In genomic region chr2:170365271-170365670, GRCm38 (mm10) we compare ENCODE assay signal across 12 mouse cellular contexts.
DNase-seq lines count a peak whose midpoint lies in the region; ATAC-seq and TF ChIP-seq lines count a peak whose summit lies in the region.
"Had no signal": no experiment of that assay in that cellular context is flagged by ENCODE, and none has a peak within 500 bp of the region (broad histone marks: within the 10 kb centered on the region; RNA-seq: fewer than 3 reads in every experiment).

No protein-coding gene starts in this region.

- no peaks in the 10 kb centered on the region for H3K36me3 ChIP-seq in heart, embryonic 16.5 days (ENCODE audit: control insufficient read depth, insufficient read depth)
- no peaks in the 10 kb centered on the region for H3K36me3 ChIP-seq in heart, embryonic 11.5 days (ENCODE audit: control insufficient read depth, insufficient read depth, low read length)
- no peaks in the 10 kb centered on the region for H3K36me3 ChIP-seq in liver, adult 2 months (ENCODE audit: control insufficient read depth, insufficient read depth, low read length)
- no peaks in the 10 kb centered on the region for H3K36me3 ChIP-seq in liver, embryonic 12.5 days
- no peaks in the 10 kb centered on the region for H3K36me3 ChIP-seq in embryonic facial prominence, embryonic 13.5 days
- H3K36me3 ChIP-seq: forebrain, embryonic 15.5 days; liver, embryonic 15.5 days had no signal

- peak overlapping the region; percentile 74 for H3K27ac ChIP-seq in heart, embryonic 16.5 days (ENCODE audit: low read length)
- no peak overlapping the region for H3K27ac ChIP-seq in heart, embryonic 11.5 days (ENCODE audit: low read depth, low read length)
- H3K27ac ChIP-seq in liver, adult 2 months (replicated peaks; ENCODE audit: insufficient read depth, low read depth, low read length) = no peak overlapping the region
- no peak overlapping the region for H3K27ac ChIP-seq in liver, embryonic 12.5 days
- H3K27ac ChIP-seq in embryonic facial prominence, embryonic 13.5 days = peak overlapping the region; percentile 73; the same call in 1 of the 2 replicates
- H3K27ac ChIP-seq: forebrain, embryonic 15.5 days; liver, embryonic 15.5 days had no signal

- H3K4me3 ChIP-seq in heart, embryonic 16.5 days (ENCODE audit: low read length) = no peak overlapping the region
- no peak overlapping the region for H3K4me3 ChIP-seq in heart, embryonic 11.5 days (ENCODE audit: low read depth, low read length)
- H3K4me3 ChIP-seq in liver, adult 2 months (ENCODE audit: insufficient read depth, low read depth, low read length) = no peak overlapping the region
- no peak overlapping the region for H3K4me3 ChIP-seq in liver, embryonic 12.5 days
- no peak overlapping the region for H3K4me3 ChIP-seq in embryonic facial prominence, embryonic 13.5 days
- H3K4me3 ChIP-seq: forebrain, embryonic 15.5 days; liver, embryonic 15.5 days had no signal

- 14% methylated on average over 3 of the region's 3 CpGs for WGBS in heart, embryonic 16.5 days
- WGBS in heart, embryonic 11.5 days (ENCODE audit: insufficient replicate concordance) = 22% methylated on average over 3 of the region's 3 CpGs
- 80% methylated on average over 3 of the region's 3 CpGs for WGBS in liver, adult 2 months
- WGBS in liver, embryonic 12.5 days (ENCODE audit: insufficient replicate concordance) = 51% methylated on average over 3 of the region's 3 CpGs
- 59% methylated on average over 3 of the region's 3 CpGs for WGBS in embryonic facial prominence, embryonic 13.5 days

- TF ChIP-seq POLR2A in liver, adult 2 months (IDR thresholded peaks at IDR 0.05; ENCODE audit: extremely low read depth, insufficient read depth, low read length) = no peak

- no peak overlapping the region for H3K9ac ChIP-seq in heart, embryonic 16.5 days (ENCODE audit: low read length)
- H3K9ac ChIP-seq in heart, embryonic 11.5 days (ENCODE audit: low read depth, low read length) = no peak overlapping the region
- H3K9ac ChIP-seq in liver, adult 2 months (ENCODE audit: low read depth, low read length) = no peak overlapping the region
- no peak overlapping the region for H3K9ac ChIP-seq in liver, embryonic 12.5 days
- H3K9ac ChIP-seq in embryonic facial prominence, embryonic 13.5 days = no peak overlapping the region
- H3K9ac ChIP-seq: forebrain, embryonic 15.5 days; liver, embryonic 15.5 days had no signal

- DNase-seq in liver, adult 2 months (ENCODE audit: extremely low read depth, low read depth, low spot score) = peak; percentile 35
- peak; percentile 47 for DNase-seq in lung, postnatal 25 days (ENCODE audit: low spot score)
- DNase-seq in ovary, postnatal 36 days (ENCODE audit: low spot score) = no peak
- DNase-seq: cerebellum, postnatal 10 days; spleen, adult 18-20 months had no signal

- H3K4me2 ChIP-seq in heart, embryonic 16.5 days (ENCODE audit: low read depth, low read length) = peak overlapping the region; percentile 25
- no peak overlapping the region for H3K4me2 ChIP-seq in heart, embryonic 11.5 days
- H3K4me2 ChIP-seq in liver, embryonic 12.5 days = no peak overlapping the region
- H3K4me2 ChIP-seq in embryonic facial prominence, embryonic 13.5 days = no peak overlapping the region
- H3K4me2 ChIP-seq: forebrain, embryonic 15.5 days; liver, embryonic 15.5 days had no signal

- H3K27me3 ChIP-seq in heart, embryonic 16.5 days (ENCODE audit: control insufficient read depth, insufficient read depth, low read length) = no peaks in the 10 kb centered on the region
- H3K27me3 ChIP-seq in heart, embryonic 11.5 days (ENCODE audit: control insufficient read depth, insufficient read depth, low read length) = no peaks in the 10 kb centered on the region
- H3K27me3 ChIP-seq in liver, adult 2 months (ENCODE audit: control insufficient read depth, insufficient read depth, low read length) = no peaks in the 10 kb centered on the region
- H3K27me3 ChIP-seq in liver, embryonic 12.5 days (replicated peaks) = no peaks in the 10 kb centered on the region
- no peaks in the 10 kb centered on the region for H3K27me3 ChIP-seq in embryonic facial prominence, embryonic 13.5 days
- H3K27me3 ChIP-seq: forebrain, embryonic 15.5 days; liver, embryonic 15.5 days had no signal

- H3K79me2 ChIP-seq in liver, adult 2 months (ENCODE audit: control insufficient read depth, insufficient read depth, low read length) = no peaks in the 10 kb centered on the region

- no peaks in the 10 kb centered on the region for H3K9me3 ChIP-seq in heart, embryonic 16.5 days (replicated peaks; ENCODE audit: control insufficient read depth, low read length)
- H3K9me3 ChIP-seq in heart, embryonic 11.5 days (replicated peaks; ENCODE audit: control insufficient read depth, low read length) = no peaks in the 10 kb centered on the region
- H3K9me3 ChIP-seq in liver, embryonic 12.5 days (replicated peaks) = peaks cover under 1% of the 10 kb centered on the region; the same call in 1 of the 2 replicates
- H3K9me3 ChIP-seq in embryonic facial prominence, embryonic 13.5 days = no peaks in the 10 kb centered on the region
- H3K9me3 ChIP-seq: forebrain, embryonic 15.5 days had no signal

- peaks cover 12% of the 10 kb centered on the region for H3K4me1 ChIP-seq in heart, embryonic 16.5 days (ENCODE audit: control insufficient read depth, insufficient read depth, low read length)
- H3K4me1 ChIP-seq in heart, embryonic 11.5 days (ENCODE audit: control insufficient read depth, insufficient read depth, low read length) = no peaks in the 10 kb centered on the region
- no peaks in the 10 kb centered on the region for H3K4me1 ChIP-seq in liver, adult 2 months (ENCODE audit: control insufficient read depth, insufficient read depth, low read length)
- 0 out of 2 replicates have a peak, but pooled peaks cover 3% of the 10 kb centered on the region for H3K4me1 ChIP-seq in liver, embryonic 12.5 days
- no peaks in the 10 kb centered on the region for H3K4me1 ChIP-seq in embryonic facial prominence, embryonic 13.5 days
- H3K4me1 ChIP-seq: forebrain, embryonic 15.5 days; liver, embryonic 15.5 days had no signal

- ATAC-seq in heart, embryonic 16.5 days (replicated peaks; ENCODE audit: extremely low read depth, insufficient read depth, low FRiP score) = peak; percentile 60
- ATAC-seq in heart, embryonic 11.5 days (replicated peaks; ENCODE audit: insufficient number of reproducible peaks, low FRiP score, low TSS enrichment) = no peak
- no peak for ATAC-seq in liver, embryonic 12.5 days
- ATAC-seq in embryonic facial prominence, embryonic 13.5 days (ENCODE audit: insufficient number of reproducible peaks, insufficient read depth, low FRiP score, low TSS enrichment, low read depth) = no peak
- ATAC-seq: activated CD4-positive, CD25-positive, alpha-beta regulatory T cell, adult 4 months; forebrain, embryonic 15.5 days had no signal

- TF ChIP-seq CTCF in liver, adult 2 months (IDR thresholded peaks at IDR 0.05; ENCODE audit: low read depth, low read length) = no peak

Comparison
In these comparisons a context has a peak if more than half of its experiments do, and no peak if none do; other contexts are left out.
1. H3K27ac ChIP-seq: peak in heart, embryonic 16.5 days (single experiment) and embryonic facial prominence, embryonic 13.5 days (single experiment); none in heart, embryonic 11.5 days (single experiment), liver, adult 2 months (single experiment) and liver, embryonic 12.5 days (single experiment).